Mouse (Mus musculus): Measurements from ENCODE around the gene Usp39. TPM values are rescaled to one million over a fixed set of nuclear protein-coding genes. Genes with fewer than 3 reads are reported as not detected.

Gene Usp39
- polyA plus RNA-seq, 1 experiment from 2014 or later = 76.3 TPM

DNA sequence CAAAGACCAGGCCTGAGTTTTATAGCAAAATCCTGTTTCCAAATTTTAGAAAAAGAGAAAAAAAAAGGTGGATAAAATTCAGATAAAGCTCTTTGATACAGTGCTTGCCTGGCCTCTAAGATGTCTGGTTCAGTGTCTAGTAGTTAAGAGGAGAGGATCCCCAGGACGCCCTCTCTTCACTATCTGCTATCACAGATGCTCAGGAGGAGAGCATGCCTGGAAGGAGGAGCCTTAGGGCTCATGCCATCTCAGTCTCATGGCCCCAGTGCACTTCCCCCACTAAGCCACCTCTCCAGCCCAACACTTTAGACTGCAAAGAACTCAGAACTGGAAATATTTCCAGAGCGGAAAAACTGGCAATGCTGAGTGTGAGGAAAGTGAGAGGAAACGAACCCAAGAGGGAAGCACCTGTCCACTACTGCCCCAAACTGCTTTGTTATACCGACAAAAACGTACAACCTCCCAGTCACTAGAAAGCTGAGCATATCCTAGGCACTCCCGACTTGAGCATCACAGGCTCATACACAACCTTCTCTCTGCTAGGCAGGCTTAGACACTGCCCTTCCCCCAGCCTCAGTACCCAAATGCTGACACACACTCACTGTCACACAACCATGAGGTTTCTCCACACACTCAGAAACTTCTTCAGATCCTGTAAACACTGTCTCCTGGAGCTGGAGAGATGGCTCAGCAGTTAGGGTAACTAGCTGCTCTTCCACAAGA lies 21.0 kb downstream of the Usp39 start:
- Histone ChIP-seq H3K4me2 (ENCODE audit: low read length) (no peak overlapping the region), H3K9ac (ENCODE audit: low read length) (no peak overlapping the region), H3K4me1 (ENCODE audit: control insufficient read depth, insufficient read depth, low read length) (no peaks in the 10 kb centered on the region), H3K27me3 (replicated peaks; ENCODE audit: control insufficient read depth, insufficient read depth, low read length) (no peaks in the 10 kb centered on the region), H3K27ac (ENCODE audit: low read depth, low read length) (no peak overlapping the region), H3K36me3 (ENCODE audit: control insufficient read depth, insufficient read depth, low read length) (peaks cover 97% of the 10 kb centered on the region), H3K9me3 (replicated peaks; ENCODE audit: control insufficient read depth, low read length) (no peaks in the 10 kb centered on the region), H3K4me3 (ENCODE audit: low read depth, low read length) (no peak overlapping the region)
- 93% methylated on average over 6 of the region's 6 CpGs for WGBS
- ATAC-seq (no peak), DNase-seq (ENCODE audit: low spot score) (no peak)

GRCm38 (mm10) chr6:72322936-72323335 lies 22.0 kb downstream of the Usp39 start:
- WGBS = 89% methylated on average over 3 of the region's 3 CpGs

DNA sequence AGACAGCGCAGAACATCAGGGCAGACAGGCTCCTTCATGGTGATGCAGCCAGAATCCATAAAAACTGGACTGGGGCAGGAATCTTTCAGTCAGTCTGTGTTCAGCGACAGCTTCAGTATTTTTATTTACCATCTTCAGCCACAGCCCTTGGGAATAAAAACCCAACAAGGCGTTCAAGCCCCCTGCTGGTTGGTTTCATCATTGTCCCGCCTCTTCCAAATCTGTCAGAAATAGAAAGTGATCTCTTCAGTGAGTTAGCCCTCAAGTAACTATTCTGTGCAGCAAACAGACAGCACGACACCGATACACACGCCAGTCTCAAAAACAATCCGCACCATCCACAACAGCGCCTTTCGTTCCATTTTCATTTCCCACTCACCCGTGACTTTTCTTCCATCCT lies 26.0 kb downstream of the Usp39 start:
- no peak overlapping the region for H3K4me2 ChIP-seq (ENCODE audit: low read length)
- 81% methylated on average over 11 of the region's 11 CpGs for WGBS
- no peaks in the 10 kb centered on the region for H3K27me3 ChIP-seq (replicated peaks; ENCODE audit: control insufficient read depth, insufficient read depth, low read length)
- H3K4me1 ChIP-seq (ENCODE audit: control insufficient read depth, insufficient read depth, low read length) = no peaks in the 10 kb centered on the region
- no peak overlapping the region for H3K9ac ChIP-seq (ENCODE audit: low read length)
- no peak for ATAC-seq
- H3K4me3 ChIP-seq (ENCODE audit: low read depth, low read length) = no peak overlapping the region
- no peaks in the 10 kb centered on the region for H3K9me3 ChIP-seq (replicated peaks; ENCODE audit: control insufficient read depth, low read length)
- H3K36me3 ChIP-seq (ENCODE audit: control insufficient read depth, insufficient read depth, low read length) = peaks cover 89% of the 10 kb centered on the region
- DNase-seq (ENCODE audit: low spot score) = peak; percentile 49
- H3K27ac ChIP-seq (ENCODE audit: low read depth, low read length) = no peak overlapping the region

More at GRCm38 (mm10) chr6:72322936-72323335, 22.0 kb downstream of the Usp39 start:
- Histone ChIP-seq H3K36me3 (ENCODE audit: control insufficient read depth, insufficient read depth, low read length) (peaks cover 97% of the 10 kb centered on the region), H3K27me3 (replicated peaks; ENCODE audit: control insufficient read depth, insufficient read depth, low read length) (no peaks in the 10 kb centered on the region), H3K27ac (ENCODE audit: low read depth, low read length) (no peak overlapping the region), H3K4me3 (ENCODE audit: low read depth, low read length) (no peak overlapping the region), H3K4me2 (ENCODE audit: low read length) (no peak overlapping the region), H3K4me1 (ENCODE audit: control insufficient read depth, insufficient read depth, low read length) (no peaks in the 10 kb centered on the region), H3K9ac (ENCODE audit: low read length) (no peak overlapping the region), H3K9me3 (replicated peaks; ENCODE audit: control insufficient read depth, low read length) (no peaks in the 10 kb centered on the region)
- DNase-seq (ENCODE audit: low spot score) (no peak), ATAC-seq (no peak)

DNA sequence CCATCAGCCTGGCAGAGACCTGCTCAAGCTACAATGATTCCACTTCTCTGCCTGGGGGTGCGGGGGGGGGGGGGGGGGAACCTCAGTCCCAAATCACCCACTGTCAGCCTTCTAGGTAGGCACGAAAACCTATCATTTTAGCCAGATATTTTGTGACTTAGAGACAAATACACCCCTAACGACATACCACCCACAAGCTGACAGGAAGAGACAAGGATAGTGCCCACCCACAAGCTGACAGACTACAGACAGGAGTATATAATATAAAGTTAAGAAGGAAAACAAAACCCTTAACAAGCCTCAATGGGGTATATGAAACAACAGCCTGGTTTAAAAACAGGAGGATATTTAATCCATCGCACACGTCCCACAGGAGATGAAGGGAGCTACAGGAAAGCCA lies 26.5 kb downstream of the Usp39 start:
- H3K4me2 ChIP-seq (ENCODE audit: low read length) = no peak overlapping the region
- H3K9me3 ChIP-seq (replicated peaks; ENCODE audit: control insufficient read depth, low read length) = no peaks in the 10 kb centered on the region
- no peaks in the 10 kb centered on the region for H3K4me1 ChIP-seq (ENCODE audit: control insufficient read depth, insufficient read depth, low read length)
- H3K27ac ChIP-seq (ENCODE audit: low read depth, low read length) = no peak overlapping the region
- no peak overlapping the region for H3K4me3 ChIP-seq (ENCODE audit: low read depth, low read length)
- H3K36me3 ChIP-seq (ENCODE audit: control insufficient read depth, insufficient read depth, low read length) = peaks cover 83% of the 10 kb centered on the region
- ATAC-seq (no peak), DNase-seq (ENCODE audit: low spot score) (no peak)
- no peak overlapping the region for H3K9ac ChIP-seq (ENCODE audit: low read length)
- 94% methylated on average over 4 of the region's 5 CpGs for WGBS
- no peaks in the 10 kb centered on the region for H3K27me3 ChIP-seq (replicated peaks; ENCODE audit: control insufficient read depth, insufficient read depth, low read length)

- no peak for DNase-seq (ENCODE audit: low spot score)
- no peak overlapping the region for H3K9ac ChIP-seq (ENCODE audit: low read length)
- no peaks in the 10 kb centered on the region for H3K9me3 ChIP-seq (replicated peaks; ENCODE audit: control insufficient read depth, low read length)
- no peaks in the 10 kb centered on the region for H3K4me1 ChIP-seq (ENCODE audit: control insufficient read depth, insufficient read depth, low read length)
- no peaks in the 10 kb centered on the region for H3K27me3 ChIP-seq (replicated peaks; ENCODE audit: control insufficient read depth, insufficient read depth, low read length)
- WGBS = 95% methylated on average over 1 of the region's 1 CpGs
- no peak for ATAC-seq
- no peak overlapping the region for H3K4me3 ChIP-seq (ENCODE audit: low read depth, low read length)
- no peak overlapping the region for H3K27ac ChIP-seq (ENCODE audit: low read depth, low read length)
- peaks cover 65% of the 10 kb centered on the region for H3K36me3 ChIP-seq (ENCODE audit: control insufficient read depth, insufficient read depth, low read length)
- no peak overlapping the region for H3K4me2 ChIP-seq (ENCODE audit: low read length)
These were observed 28.9 kb downstream of the Usp39 start for GRCm38 (mm10) chr6:72316044-72316443.

DNA sequence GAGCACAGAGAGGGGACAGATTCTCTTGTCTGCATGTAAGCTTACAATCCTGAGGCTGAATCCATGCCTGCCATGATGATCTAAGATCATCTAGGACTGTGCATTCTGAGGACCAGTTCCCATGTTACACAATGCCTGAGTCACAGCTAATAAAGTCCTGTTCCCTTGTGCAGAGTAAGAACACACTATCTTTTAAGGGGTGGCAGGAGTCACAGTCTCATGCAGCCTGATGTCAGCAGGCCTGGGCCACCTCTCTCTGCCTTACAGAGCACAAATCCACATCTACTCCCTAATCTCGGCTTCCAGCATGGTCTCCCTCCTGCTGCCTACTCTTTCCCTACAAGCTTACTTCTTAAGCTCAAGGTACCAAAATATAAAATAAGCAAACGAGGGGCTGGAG lies 29.6 kb downstream of the Usp39 start:
- 81% methylated on average over 2 of the region's 2 CpGs for WGBS
- DNase-seq (ENCODE audit: low spot score) = no peak
- Histone ChIP-seq H3K9ac (ENCODE audit: low read length) (no peak overlapping the region), H3K27me3 (replicated peaks; ENCODE audit: control insufficient read depth, insufficient read depth, low read length) (no peaks in the 10 kb centered on the region), H3K9me3 (replicated peaks; ENCODE audit: control insufficient read depth, low read length) (no peaks in the 10 kb centered on the region), H3K36me3 (ENCODE audit: control insufficient read depth, insufficient read depth, low read length) (peaks cover 58% of the 10 kb centered on the region), H3K27ac (ENCODE audit: low read depth, low read length) (no peak overlapping the region), H3K4me1 (ENCODE audit: control insufficient read depth, insufficient read depth, low read length) (no peaks in the 10 kb centered on the region), H3K4me2 (ENCODE audit: low read length) (no peak overlapping the region), H3K4me3 (ENCODE audit: low read depth, low read length) (no peak overlapping the region)
- no peak for ATAC-seq

DNA sequence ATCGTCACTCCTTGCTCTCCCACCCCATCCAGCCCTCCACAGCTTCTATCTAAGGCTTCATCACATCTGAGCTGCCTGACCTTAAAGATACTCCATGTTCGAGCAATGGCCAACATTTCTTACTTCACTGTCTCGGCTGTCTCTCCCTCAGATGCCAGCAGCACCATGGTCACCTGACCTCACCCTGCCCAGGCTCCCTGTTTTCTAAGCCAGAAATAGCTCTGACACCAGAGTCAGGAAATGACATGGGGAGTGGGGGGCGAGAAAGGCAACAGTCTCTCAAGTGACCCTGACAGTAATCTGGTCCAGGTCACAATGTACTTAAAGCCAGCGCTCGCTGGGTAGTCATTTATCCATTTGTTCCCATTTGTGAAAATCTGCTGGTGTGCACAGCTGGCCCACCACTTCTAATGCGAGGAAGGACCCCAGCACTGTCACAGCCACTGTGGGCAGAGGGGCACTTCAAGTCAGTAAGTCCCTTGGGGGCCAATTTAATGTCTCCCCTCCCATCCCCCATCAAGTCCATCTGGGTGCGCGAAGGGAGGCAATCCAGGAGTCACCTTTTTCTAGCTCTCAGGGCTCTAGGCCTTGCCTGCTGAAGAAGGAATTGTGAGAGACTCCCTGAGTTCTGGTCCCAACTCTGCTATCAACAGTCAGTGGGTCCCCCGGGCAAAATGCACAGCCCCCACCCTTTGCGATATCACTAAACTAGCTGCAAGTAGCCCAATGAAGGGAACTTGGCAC lies 31.7 kb downstream of the Usp39 start:
- DNase-seq (ENCODE audit: low spot score) (no peak), ATAC-seq (no peak)
- no peak overlapping the region for H3K9ac ChIP-seq (ENCODE audit: low read length)
- no peaks in the 10 kb centered on the region for H3K27me3 ChIP-seq (replicated peaks; ENCODE audit: control insufficient read depth, insufficient read depth, low read length)
- WGBS = 89% methylated on average over 11 of the region's 11 CpGs
- peaks cover 38% of the 10 kb centered on the region for H3K36me3 ChIP-seq (ENCODE audit: control insufficient read depth, insufficient read depth, low read length)
- no peak overlapping the region for H3K4me3 ChIP-seq (ENCODE audit: low read depth, low read length)
- H3K4me1 ChIP-seq (ENCODE audit: control insufficient read depth, insufficient read depth, low read length) = no peaks in the 10 kb centered on the region
- H3K27ac ChIP-seq (ENCODE audit: low read depth, low read length) = no peak overlapping the region
- H3K9me3 ChIP-seq (replicated peaks; ENCODE audit: control insufficient read depth, low read length) = no peaks in the 10 kb centered on the region
- no peak overlapping the region for H3K4me2 ChIP-seq (ENCODE audit: low read length)

DNA sequence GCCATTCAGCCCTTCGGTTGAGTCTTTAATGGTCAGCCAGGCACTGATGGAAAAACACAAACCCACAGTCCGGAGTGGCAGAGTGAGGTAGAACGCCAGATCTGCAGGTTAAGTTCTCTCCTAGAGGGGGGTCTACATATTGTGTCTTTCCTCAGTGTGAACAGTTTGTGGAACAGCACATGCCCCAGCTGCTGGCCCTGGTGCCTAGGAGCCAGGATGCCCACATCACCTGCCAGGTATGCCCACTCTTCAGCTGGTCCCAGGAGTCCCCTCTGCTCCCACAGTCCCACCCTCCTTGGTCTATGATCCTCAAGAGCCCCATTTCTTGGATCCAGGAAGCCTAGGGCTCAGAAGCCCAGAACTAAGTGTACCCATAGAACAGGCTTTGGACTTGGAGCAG lies 32.8 kb downstream of the Usp39 start:
- WGBS = 93% methylated on average over 3 of the region's 3 CpGs
- Histone ChIP-seq H3K27me3 (replicated peaks; ENCODE audit: control insufficient read depth, insufficient read depth, low read length) (no peaks in the 10 kb centered on the region), H3K9me3 (replicated peaks; ENCODE audit: control insufficient read depth, low read length) (no peaks in the 10 kb centered on the region), H3K4me2 (ENCODE audit: low read length) (no peak overlapping the region), H3K27ac (ENCODE audit: low read depth, low read length) (no peak overlapping the region), H3K36me3 (ENCODE audit: control insufficient read depth, insufficient read depth, low read length) (peaks cover 27% of the 10 kb centered on the region), H3K4me3 (ENCODE audit: low read depth, low read length) (no peak overlapping the region), H3K4me1 (ENCODE audit: control insufficient read depth, insufficient read depth, low read length) (no peaks in the 10 kb centered on the region), H3K9ac (ENCODE audit: low read length) (no peak overlapping the region)
- no peak for ATAC-seq
- no peak for DNase-seq (ENCODE audit: low spot score)

- ATAC-seq = no peak
- Histone ChIP-seq H3K9me3 (replicated peaks; ENCODE audit: control insufficient read depth, low read length) (no peaks in the 10 kb centered on the region), H3K27ac (ENCODE audit: low read depth, low read length) (no peak overlapping the region), H3K27me3 (replicated peaks; ENCODE audit: control insufficient read depth, insufficient read depth, low read length) (no peaks in the 10 kb centered on the region), H3K36me3 (ENCODE audit: control insufficient read depth, insufficient read depth, low read length) (no peaks in the 10 kb centered on the region), H3K4me1 (ENCODE audit: control insufficient read depth, insufficient read depth, low read length) (no peaks in the 10 kb centered on the region), H3K4me2 (ENCODE audit: low read length) (no peak overlapping the region), H3K4me3 (ENCODE audit: low read depth, low read length) (no peak overlapping the region), H3K9ac (ENCODE audit: low read length) (no peak overlapping the region)
- 59% methylated on average over 9 of the region's 9 CpGs for WGBS
- no peak for DNase-seq (ENCODE audit: low spot score)
These were observed 41.5 kb downstream of the Usp39 start for GRCm38 (mm10) chr6:72303510-72303909.

Data from forebrain, embryonic 14.5 days (tissue).